Mouse (Mus musculus) lung, postnatal 0 days (tissue): Measurements from ENCODE around the gene Rpl41. TPM values are rescaled to one million over a fixed set of nuclear protein-coding genes. Genes with fewer than 3 reads are reported as not detected.

Experiments used
- ATAC-seq: fragments of 200-750 bp; cut with Nextera tagmentation; 2 replicates; pipeline ENCODE4 v1.8.0; 2017; ENCODE audit warnings: moderate library complexity
- DNase-seq: peaks from one replicate; pipeline ENCODE4 v3.0.0-alpha.2; 2016; ENCODE audit warnings: low spot score
- H3K27ac ChIP-seq: fragments of 300-500 bp; sonication (generic); 2 replicates; pipeline ENCODE4 v1.5.1; 2014; ENCODE audit warnings: antibody characterized with exemption, mild to moderate bottlenecking, low read length, mixed read lengths
- H3K27me3 ChIP-seq: fragments of 300-500 bp; sonication (generic); replicated peaks from 2 replicates; pipeline ENCODE4 v1.6.1; 2014; ENCODE audit warnings: low read length, mixed read lengths; ENCODE audit not compliant: insufficient read depth
- H3K36me3 ChIP-seq: fragments of 300-500 bp; sonication (generic); 2 replicates; pipeline ENCODE4 v1.6.1; 2014; ENCODE audit warnings: low read length, mixed read lengths; ENCODE audit not compliant: insufficient read depth
- H3K4me1 ChIP-seq: fragments of 300-500 bp; sonication (generic); 2 replicates; pipeline ENCODE4 v1.6.1; 2014; ENCODE audit warnings: antibody characterized with exemption, low read depth, low read length, mixed read lengths; ENCODE audit not compliant: insufficient read depth
- H3K4me2 ChIP-seq: fragments of 300-500 bp; sonication (generic); replicated peaks from 2 replicates; pipeline ENCODE4 v1.6.1; 2014; ENCODE audit warnings: low read depth, mild to moderate bottlenecking, low read length, moderate library complexity, mixed read lengths
- H3K4me3 ChIP-seq: fragments of 300-500 bp; sonication (generic); 2 replicates; pipeline ENCODE4 v1.5.1; 2014; ENCODE audit warnings: low read depth, low read length
- H3K9ac ChIP-seq: fragments of 300-500 bp; sonication (generic); replicated peaks from 2 replicates; pipeline ENCODE4 v1.6.1; 2014; ENCODE audit warnings: low read depth, mild to moderate bottlenecking
- H3K9me3 ChIP-seq: fragments of 300-500 bp; sonication (generic); 2 replicates; pipeline ENCODE4 v1.6.1; 2016; ENCODE audit warnings: low read length, mixed read lengths
- CTCF ChIP-seq: IDR thresholded peaks from 2 replicates; pipeline ENCODE4 v1.5.1; 2016; ENCODE audit warnings: antibody characterized with exemption, mild to moderate bottlenecking
- EP300 ChIP-seq: IDR thresholded peaks from 2 replicates; pipeline ENCODE4 v1.6.1; 2016; ENCODE audit warnings: antibody characterized with exemption, mild to moderate bottlenecking, control low read depth
- WGBS: fragments of 180-500 bp; shearing (Covaris S2); extraction: QIAGEN DNeasy Blood & Tissue Kit; methylation state at CpG from one replicate; pipeline ENCODE4 v1.1.7; 2014; 5-methylcytosine and 5-hydroxymethylcytosine counted together
- polyA plus RNA-seq: library from polyadenylated mRNA; unstranded; fragments of >200 nt; fragmentation: Nextera tagmentation; extraction: Ambion mirVana; gene quantifications from 2 replicates; pipeline ENCODE4 v1.2.1, GENCODE M21; 2015

The Rpl41 gene
- polyA plus RNA-seq, 1 experiment from 2014 or later = 3,267 TPM

DNA sequence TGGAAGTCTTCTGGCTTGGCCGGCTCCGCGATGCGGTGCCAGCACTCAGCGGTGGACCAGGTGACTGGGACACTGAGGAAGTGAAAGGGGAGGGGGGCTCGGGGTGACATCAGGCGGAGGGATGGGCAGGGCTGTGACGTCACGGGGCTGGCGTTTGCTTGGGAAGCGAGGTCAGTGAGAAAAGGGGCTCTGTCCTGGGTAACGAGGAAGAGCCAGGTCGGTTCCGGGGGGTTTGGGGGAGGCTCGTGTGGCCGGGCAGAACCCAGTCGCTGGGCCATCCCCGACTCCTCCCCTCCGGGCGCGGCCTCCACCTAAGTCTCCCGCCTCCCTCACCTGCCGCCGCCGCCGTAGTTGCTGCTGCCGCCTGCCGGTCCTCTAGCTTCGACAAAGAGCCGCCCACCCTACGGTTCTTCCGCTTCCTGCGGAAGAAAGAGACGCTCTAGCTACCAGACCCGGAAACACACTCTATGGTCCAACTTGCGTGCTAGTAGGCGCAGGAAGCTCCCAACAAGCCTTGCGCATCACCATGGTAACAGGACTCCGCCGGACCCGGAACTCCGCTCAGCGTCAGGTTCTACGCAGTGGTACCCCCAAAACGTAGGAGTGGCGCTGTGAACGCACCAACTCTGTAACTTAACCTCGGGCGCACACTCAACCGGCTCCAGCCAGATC, 1.6 kb downstream of the Rpl41 start, which contains the start of gene Zc3h10:
Zc3h10 (minus strand) TSS at position 414 of the 672 bp plus-strand sequence.
- ATAC-seq = peak; percentile 87
- TF ChIP-seq EP300 (peak; percentile 67; the same call in 1 of the 2 replicates), CTCF (peak; percentile 71)
- Histone ChIP-seq H3K4me3 (peak within 1 kb of the TSS; percentile 66), H3K27ac (peak within 1 kb of the TSS; percentile 96), H3K9ac (peak within 1 kb of the TSS; percentile 87), H3K36me3 (peaks cover 23% of the 10 kb centered on the region; the same call in 1 of the 2 replicates), H3K4me1 (no peaks in the 10 kb centered on the region; the same call in 1 of the 2 replicates), H3K27me3 (no peaks in the 10 kb centered on the region), H3K4me2 (peak within 1 kb of the TSS; percentile 60), H3K9me3 (no peaks in the 10 kb centered on the region)
- WGBS = under 1% methylated on average over 44 of the region's 50 CpGs
- peak; percentile 100 for DNase-seq

DNA sequence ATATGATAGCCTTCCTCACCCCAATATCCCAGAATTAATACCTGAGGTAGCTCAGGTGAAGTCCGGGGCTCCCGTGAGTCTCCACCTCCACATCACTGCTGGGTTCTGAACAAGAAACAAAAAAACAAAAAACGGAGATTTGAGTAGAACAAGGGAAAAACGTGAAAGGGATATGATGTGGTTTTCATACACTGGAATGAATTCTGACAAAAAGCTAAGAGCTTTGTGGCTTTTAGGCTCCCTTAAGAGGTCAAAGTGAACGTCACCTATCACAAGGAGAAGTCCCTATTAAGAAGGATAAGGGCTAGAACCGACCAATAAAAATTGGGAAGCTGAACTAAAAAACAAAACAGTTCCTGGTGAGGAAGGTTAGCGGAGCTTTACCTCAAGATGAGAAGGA, 2.3 kb downstream of the Rpl41 start:
- Histone ChIP-seq H3K9me3 (no peaks in the 10 kb centered on the region), H3K9ac (peak overlapping the region; percentile 27), H3K36me3 (peaks cover 23% of the 10 kb centered on the region; the same call in 1 of the 2 replicates), H3K4me3 (peak overlapping the region; percentile 66), H3K27me3 (no peaks in the 10 kb centered on the region), H3K27ac (peak overlapping the region; percentile 88), H3K4me1 (no peaks in the 10 kb centered on the region; the same call in 1 of the 2 replicates), H3K4me2 (peak overlapping the region; percentile 60)
- TF ChIP-seq EP300 (no peak), CTCF (no peak)
- ATAC-seq (no peak), DNase-seq (peak; percentile 39)
- WGBS = 15% methylated on average over 7 of the region's 7 CpGs

DNA sequence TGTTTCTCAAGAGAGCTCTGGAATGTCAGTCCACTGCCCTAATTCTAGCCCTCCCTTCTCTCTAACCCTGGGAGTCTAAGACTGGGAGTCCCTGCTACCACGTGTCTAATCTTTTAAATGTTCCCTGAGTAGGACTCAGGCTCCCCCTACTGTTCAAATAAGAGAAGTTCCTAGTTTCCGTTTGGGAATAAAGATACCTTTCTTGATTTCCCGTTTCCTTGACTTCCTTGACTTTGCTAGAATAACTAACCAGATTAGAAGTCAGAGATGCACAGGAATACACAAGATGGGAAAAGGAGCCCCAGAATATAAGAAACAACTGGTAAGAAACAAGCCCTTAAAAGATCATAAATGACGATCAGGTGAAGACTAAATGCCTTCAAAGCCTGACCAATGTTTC, 2.7 kb downstream of the Rpl41 start:
- Histone ChIP-seq H3K4me3 (peak overlapping the region; percentile 66), H3K27ac (peak overlapping the region; percentile 88; the same call in 1 of the 2 replicates), H3K4me1 (no peaks in the 10 kb centered on the region; the same call in 1 of the 2 replicates), H3K9ac (no peak overlapping the region), H3K36me3 (peaks cover 23% of the 10 kb centered on the region; the same call in 1 of the 2 replicates), H3K9me3 (no peaks in the 10 kb centered on the region), H3K27me3 (no peaks in the 10 kb centered on the region), H3K4me2 (peak overlapping the region; percentile 60)
- WGBS = 6% methylated on average over 4 of the region's 4 CpGs
- no peak; the same call in 1 of the 2 replicates for ATAC-seq
- TF ChIP-seq CTCF (peak; percentile 84), EP300 (no peak)
- peak; percentile 96 for DNase-seq

DNA sequence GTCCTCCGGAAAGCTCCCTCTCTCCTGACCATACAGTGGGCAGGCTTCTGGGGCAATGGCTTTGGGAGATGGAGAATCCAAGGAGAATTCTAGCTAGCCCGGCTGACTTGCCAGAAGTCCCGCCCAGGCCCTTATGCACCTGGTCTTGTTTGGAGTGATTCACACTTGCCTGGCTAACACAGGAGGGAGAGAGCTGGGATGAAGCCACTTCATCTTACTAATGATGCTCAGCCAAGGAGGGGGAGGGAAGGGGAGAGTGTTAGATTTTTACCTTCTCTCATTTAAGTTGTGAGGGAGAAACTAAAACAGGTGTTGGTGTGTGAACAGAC, 3.6 kb downstream of the Rpl41 start:
- no peaks in the 10 kb centered on the region for H3K27me3 ChIP-seq
- 84% methylated on average over 3 of the region's 3 CpGs for WGBS
- no peaks in the 10 kb centered on the region; the same call in 1 of the 2 replicates for H3K4me1 ChIP-seq
- ATAC-seq = no peak
- H3K4me3 ChIP-seq = no peak overlapping the region
- H3K27ac ChIP-seq = no peak overlapping the region
- peaks cover 23% of the 10 kb centered on the region; the same call in 1 of the 2 replicates for H3K36me3 ChIP-seq
- no peak overlapping the region for H3K9ac ChIP-seq
- TF ChIP-seq CTCF (no peak), EP300 (no peak)
- H3K4me2 ChIP-seq = no peak overlapping the region
- DNase-seq = no peak
- H3K9me3 ChIP-seq = no peaks in the 10 kb centered on the region

DNA sequence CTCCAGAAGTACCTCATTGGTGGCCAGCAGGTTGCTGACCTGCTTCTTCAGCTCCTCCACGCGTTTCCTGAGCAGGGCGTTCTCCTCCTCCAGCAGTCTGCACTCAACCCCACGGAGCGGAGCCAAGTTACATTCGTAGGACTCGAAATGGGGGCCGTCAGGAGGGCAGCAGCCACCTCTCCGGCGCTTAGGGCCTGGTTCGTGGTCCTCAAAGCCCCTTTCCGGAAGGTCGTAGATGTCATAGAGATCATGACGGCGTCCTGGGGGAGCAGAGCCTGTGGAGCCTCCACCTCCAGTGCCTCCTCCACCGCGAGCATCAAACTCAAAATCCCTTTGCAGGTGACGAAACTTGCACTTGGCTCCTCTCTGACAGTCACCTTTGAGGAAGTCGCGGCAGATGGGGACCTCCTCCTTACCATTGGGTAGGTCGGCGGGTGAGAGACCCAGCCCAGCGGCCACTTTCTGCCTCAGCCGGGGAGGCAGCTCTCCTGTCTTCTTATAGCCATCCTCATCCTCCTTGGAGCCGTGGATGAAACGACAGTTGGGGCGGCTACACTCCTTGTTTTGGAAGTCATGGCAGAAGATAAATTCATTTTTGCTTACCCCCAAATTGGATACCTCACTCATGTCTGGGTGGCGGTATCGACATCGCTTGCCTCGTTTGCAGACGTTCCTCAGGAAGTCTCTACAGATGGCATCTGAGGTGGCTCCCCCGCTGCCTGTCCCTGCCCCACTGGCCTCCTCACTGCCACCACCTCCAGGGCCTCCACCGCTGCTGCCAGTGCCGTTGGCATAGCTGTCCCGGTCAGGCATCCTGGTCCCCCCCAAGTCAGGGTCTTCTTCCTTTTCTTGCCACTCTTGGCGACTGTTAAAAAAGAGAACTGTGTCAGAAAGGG, 4.2 kb downstream of the Rpl41 start:
- WGBS = 89% methylated on average over 37 of the region's 37 CpGs
- no peak for ATAC-seq

DNA sequence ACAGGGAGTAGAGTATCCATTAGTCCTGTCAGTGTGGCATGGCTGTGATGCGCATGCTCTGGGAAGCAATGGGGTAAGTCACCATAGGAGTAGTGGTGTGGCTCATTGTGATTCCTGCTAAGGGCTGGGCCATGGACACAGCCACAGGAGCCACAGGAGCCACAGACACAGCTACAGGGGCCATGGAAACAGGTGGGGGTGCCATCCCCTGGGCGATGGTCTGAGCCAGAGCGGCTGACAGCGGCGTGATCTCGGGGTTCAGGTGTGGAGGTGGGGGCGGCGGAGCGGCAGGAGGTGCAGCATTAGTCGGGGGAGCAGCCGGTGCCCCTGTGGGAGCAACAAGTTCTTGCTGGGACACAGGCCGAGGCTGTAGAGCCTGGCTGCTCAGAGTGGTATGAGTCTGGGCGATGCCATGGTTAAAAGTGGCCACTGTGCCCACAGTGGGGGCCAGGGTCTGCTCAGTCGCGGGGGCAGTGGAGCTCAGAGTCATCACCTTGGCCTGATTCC, 4.9 kb downstream of the Rpl41 start:
- Histone ChIP-seq H3K4me1 (no peaks in the 10 kb centered on the region; the same call in 1 of the 2 replicates), H3K27me3 (no peaks in the 10 kb centered on the region), H3K36me3 (peaks cover 23% of the 10 kb centered on the region; the same call in 1 of the 2 replicates), H3K9me3 (no peaks in the 10 kb centered on the region), H3K9ac (no peak overlapping the region), H3K27ac (no peak overlapping the region), H3K4me3 (no peak overlapping the region), H3K4me2 (no peak overlapping the region)
- ATAC-seq (no peak), DNase-seq (no peak)
- TF ChIP-seq EP300 (no peak), CTCF (no peak)
- WGBS = 95% methylated on average over 15 of the region's 15 CpGs

More for the DNA sequence above, 4.2 kb downstream of the Rpl41 start:
- Histone ChIP-seq H3K4me1 (no peaks in the 10 kb centered on the region; the same call in 1 of the 2 replicates), H3K27ac (no peak overlapping the region), H3K4me3 (no peak overlapping the region), H3K4me2 (no peak overlapping the region), H3K27me3 (no peaks in the 10 kb centered on the region), H3K36me3 (peaks cover 23% of the 10 kb centered on the region; the same call in 1 of the 2 replicates), H3K9ac (no peak overlapping the region), H3K9me3 (no peaks in the 10 kb centered on the region)
- TF ChIP-seq EP300 (no peak), CTCF (no peak)
- DNase-seq = no peak
